Mouse (Mus musculus): Measurements from ENCODE around the gene Sh2d3c.

DNA sequence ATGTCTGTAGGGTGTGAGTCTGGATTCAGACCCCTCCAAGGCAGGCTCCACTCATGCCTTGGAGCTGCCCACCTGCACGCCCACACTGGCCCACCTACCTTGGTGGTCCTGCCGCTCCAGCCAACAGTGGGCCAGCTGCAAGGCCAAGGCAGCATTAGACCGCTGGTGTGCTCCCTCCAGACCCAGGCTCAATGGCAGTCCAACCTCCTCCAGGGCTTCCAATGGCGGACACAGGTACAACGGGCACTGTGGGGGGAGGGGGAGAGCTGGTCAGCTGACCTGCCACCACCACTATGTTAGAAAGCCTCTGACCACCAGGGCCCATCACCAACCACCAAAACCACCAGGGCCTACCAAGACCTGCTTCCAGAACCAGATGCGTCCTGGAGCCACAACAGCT is 34.2 kb upstream of the Sh2d3c start:
- TF ChIP-seq POLR2A (IDR thresholded peaks at IDR 0.05; ENCODE audit: insufficient read depth, low read depth, low read length): no peak
- TF ChIP-seq CTCF (IDR thresholded peaks at IDR 0.05): no peak
